Mouse (Mus musculus): ENCODE results near the gene Hcfc1. TPM values are rescaled to one million over a fixed set of nuclear protein-coding genes. Genes with fewer than 3 reads are reported as not detected.

Gene Hcfc1
- polyA plus RNA-seq, 1 experiment from 2014 or later = 54.0 TPM

GRCm38 (mm10) chrX:73930402-73931062, 35.6 kb downstream of the Hcfc1 start, which contains the start of gene Renbp:
Gene Renbp (minus strand): TSS chrX:73930850.
- no peak; the same call in 1 of the 2 replicates for ATAC-seq (replicated peaks)
- Histone ChIP-seq H3K27ac (no peak within 1 kb of the TSS), H3K36me3 (replicated peaks) (no peaks in the 10 kb centered on the region), H3K4me3 (no peak within 1 kb of the TSS), H3K9ac (no peak within 1 kb of the TSS), H3K4me2 (no peak within 1 kb of the TSS), H3K4me1 (no peaks in the 10 kb centered on the region), H3K9me3 (no peaks in the 10 kb centered on the region), H3K27me3 (replicated peaks) (no peaks in the 10 kb centered on the region)
- 40% methylated on average over 17 of the region's 17 CpGs for WGBS

GRCm38 (mm10) chrX:73922550-73922882, 43.6 kb downstream of the Hcfc1 start:
- Histone ChIP-seq H3K4me3 (peak overlapping the region; percentile 60), H3K9me3 (no peaks in the 10 kb centered on the region), H3K27me3 (replicated peaks) (no peaks in the 10 kb centered on the region), H3K27ac (peak overlapping the region; percentile 83), H3K4me2 (peak overlapping the region; percentile 75), H3K9ac (peak overlapping the region; percentile 63; the same call in 1 of the 2 replicates), H3K4me1 (peaks cover 8% of the 10 kb centered on the region), H3K36me3 (replicated peaks) (no peaks in the 10 kb centered on the region)
- ATAC-seq (replicated peaks) = 0 out of 2 replicates have a peak, but pooled peaks have one; percentile 24
- 72% methylated on average over 8 of the region's 8 CpGs for WGBS

GRCm38 (mm10) chrX:73921823-73922549, 44.2 kb downstream of the Hcfc1 start, which contains the start of the genes Arhgap4 and Naa10:
Gene Arhgap4 (minus strand): TSS chrX:73921870.
Gene Naa10 (minus strand): TSS chrX:73921944.
- peak within 1 kb of the TSS; percentile 83 for H3K27ac ChIP-seq
- peak within 1 kb of the TSS; percentile 75 for H3K4me2 ChIP-seq
- no peaks in the 10 kb centered on the region for H3K36me3 ChIP-seq (replicated peaks)
- peaks cover 8% of the 10 kb centered on the region for H3K4me1 ChIP-seq
- 25% methylated on average over 43 of the region's 43 CpGs for WGBS
- no peaks in the 10 kb centered on the region for H3K9me3 ChIP-seq
- peak within 1 kb of the TSS; percentile 60 for H3K4me3 ChIP-seq
- peak within 1 kb of the TSS; percentile 63 for H3K9ac ChIP-seq
- ATAC-seq (replicated peaks) = peak; percentile 99
- no peaks in the 10 kb centered on the region for H3K27me3 ChIP-seq (replicated peaks)

- H3K27me3 ChIP-seq (replicated peaks) = no peaks in the 10 kb centered on the region
- H3K9me3 ChIP-seq = no peaks in the 10 kb centered on the region
- H3K4me1 ChIP-seq = peaks cover 8% of the 10 kb centered on the region
- H3K27ac ChIP-seq = peak overlapping the region; percentile 83
- peak overlapping the region; percentile 63 for H3K9ac ChIP-seq
- WGBS = 18% methylated on average over 34 of the region's 34 CpGs
- H3K4me3 ChIP-seq = peak overlapping the region; percentile 60
- peak overlapping the region; percentile 75 for H3K4me2 ChIP-seq
- no peaks in the 10 kb centered on the region for H3K36me3 ChIP-seq (replicated peaks)
- peak; percentile 38; the same call in 1 of the 2 replicates for ATAC-seq (replicated peaks)
Observed at GRCm38 (mm10) chrX:73921285-73921822, 44.8 kb downstream of the Hcfc1 start.

GRCm38 (mm10) chrX:73918631-73919030, 47.5 kb downstream of the Hcfc1 start:
- no peaks in the 10 kb centered on the region for H3K27me3 ChIP-seq (replicated peaks)
- WGBS = 85% methylated on average over 5 of the region's 5 CpGs
- peaks cover 8% of the 10 kb centered on the region for H3K4me1 ChIP-seq
- no peaks in the 10 kb centered on the region for H3K9me3 ChIP-seq
- H3K27ac ChIP-seq = no peak overlapping the region
- H3K4me2 ChIP-seq = no peak overlapping the region
- H3K36me3 ChIP-seq (replicated peaks) = no peaks in the 10 kb centered on the region
- no peak for ATAC-seq (replicated peaks)
- H3K4me3 ChIP-seq = no peak overlapping the region
- H3K9ac ChIP-seq = no peak overlapping the region

DNA sequence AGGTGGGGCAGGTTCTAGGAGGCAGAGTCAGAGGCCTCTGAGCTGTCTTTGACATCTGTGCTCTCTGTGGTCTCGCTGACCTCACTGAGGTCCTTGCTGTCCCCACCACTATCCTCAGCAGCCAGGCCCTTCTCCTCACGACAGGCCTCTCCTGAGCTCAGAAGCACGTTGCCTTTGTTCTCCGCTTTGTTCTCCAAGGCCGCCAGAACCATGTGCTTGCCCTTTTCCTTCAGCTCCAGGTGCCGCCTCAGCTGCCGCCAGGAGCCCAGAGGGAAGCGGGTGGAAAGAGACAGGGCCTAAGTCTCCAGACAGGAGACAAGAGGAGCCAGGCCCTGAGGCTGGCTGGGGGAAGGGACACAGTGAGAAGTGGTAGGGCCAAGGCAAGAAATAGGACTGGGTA, 49.2 kb downstream of the Hcfc1 start:
- H3K4me1 ChIP-seq = peaks cover 8% of the 10 kb centered on the region
- WGBS = 74% methylated on average over 8 of the region's 8 CpGs
- H3K36me3 ChIP-seq (replicated peaks) = no peaks in the 10 kb centered on the region
- no peak overlapping the region for H3K27ac ChIP-seq
- H3K9ac ChIP-seq = no peak overlapping the region
- H3K4me2 ChIP-seq = no peak overlapping the region
- H3K27me3 ChIP-seq (replicated peaks) = no peaks in the 10 kb centered on the region
- no peak overlapping the region for H3K4me3 ChIP-seq
- no peak for ATAC-seq (replicated peaks)
- no peaks in the 10 kb centered on the region for H3K9me3 ChIP-seq

DNA sequence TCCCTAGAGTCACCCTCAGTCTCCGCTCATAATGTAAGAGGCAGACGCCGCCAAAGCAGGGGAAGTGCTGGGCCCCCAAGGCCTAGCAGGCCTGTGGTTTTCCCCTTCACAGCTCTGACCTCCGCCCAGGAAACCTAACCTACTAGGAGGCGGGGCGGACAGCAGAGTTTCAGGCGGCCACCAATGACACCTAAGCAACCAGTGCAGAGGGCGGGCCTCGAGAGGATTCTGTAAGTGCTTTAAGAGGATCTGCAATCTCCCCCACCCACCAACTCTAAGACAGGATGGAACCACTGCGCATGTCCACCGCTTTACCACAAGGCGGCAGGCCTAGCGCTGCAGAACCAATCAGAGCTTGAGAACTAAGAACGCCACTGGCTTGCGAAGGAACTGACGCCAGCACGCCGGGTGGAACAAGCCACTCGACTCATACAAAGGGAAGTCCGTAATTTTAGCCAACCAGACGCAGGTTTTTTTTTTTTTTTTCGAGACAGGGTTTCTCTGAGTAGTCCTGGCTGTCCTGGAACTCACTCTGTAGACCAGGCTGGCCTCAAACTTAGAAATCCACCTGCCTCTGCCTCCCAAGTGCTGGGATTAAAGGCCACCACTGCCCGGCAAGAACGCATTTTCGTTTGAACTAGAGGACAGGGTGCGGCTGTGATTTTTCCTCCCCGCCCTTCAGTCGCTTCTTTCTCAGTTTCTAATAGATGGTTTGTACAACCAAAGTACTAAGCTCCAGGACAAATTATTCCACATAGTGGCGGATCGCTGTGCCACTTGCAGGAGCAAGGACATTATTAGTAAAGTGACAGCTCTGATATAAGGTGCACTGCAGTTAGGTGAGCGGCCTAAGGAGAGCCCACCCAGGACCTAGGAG, 51.1 kb downstream of the Hcfc1 start:
- WGBS = 28% methylated on average over 31 of the region's 31 CpGs
- Histone ChIP-seq H3K9ac (peak overlapping the region; percentile 38; the same call in 1 of the 2 replicates), H3K4me3 (peak overlapping the region; percentile 25), H3K9me3 (no peaks in the 10 kb centered on the region), H3K27ac (peak overlapping the region; percentile 79), H3K4me1 (peaks cover 2% of the 10 kb centered on the region; the same call in 1 of the 2 replicates), H3K4me2 (peak overlapping the region; percentile 45), H3K36me3 (replicated peaks) (no peaks in the 10 kb centered on the region), H3K27me3 (replicated peaks) (no peaks in the 10 kb centered on the region)
- peak; percentile 98 for ATAC-seq (replicated peaks)

DNA sequence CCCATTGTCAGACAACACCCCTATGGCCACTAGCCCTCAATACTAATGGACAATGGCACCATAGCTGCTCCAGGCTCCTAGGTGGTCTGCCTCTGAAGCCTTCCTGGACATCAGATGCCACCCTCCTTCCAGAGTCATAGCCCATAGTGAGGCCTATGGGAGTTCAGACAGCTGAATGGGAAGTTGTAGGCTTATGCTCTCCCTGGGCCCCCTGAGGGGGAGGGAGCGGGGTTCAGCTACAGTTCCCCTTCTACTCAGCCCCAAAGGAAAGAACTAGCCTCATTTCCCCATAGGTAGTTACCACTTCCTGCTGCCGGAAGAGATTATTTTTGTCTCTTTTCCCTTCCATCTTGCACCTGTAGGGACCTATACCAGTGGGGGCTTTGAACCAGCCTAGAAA, 54.6 kb downstream of the Hcfc1 start:
- H3K27me3 ChIP-seq (replicated peaks) = no peaks in the 10 kb centered on the region
- no peak overlapping the region for H3K4me2 ChIP-seq
- H3K36me3 ChIP-seq (replicated peaks) = no peaks in the 10 kb centered on the region
- ATAC-seq (replicated peaks) = no peak
- H3K9ac ChIP-seq = no peak overlapping the region
- H3K4me3 ChIP-seq = no peak overlapping the region
- peaks cover 2% of the 10 kb centered on the region; the same call in 1 of the 2 replicates for H3K4me1 ChIP-seq
- H3K9me3 ChIP-seq = no peaks in the 10 kb centered on the region
- no peak overlapping the region for H3K27ac ChIP-seq
- 77% methylated on average over 2 of the region's 2 CpGs for WGBS

GRCm38 (mm10) chrX:73911156-73911555, 55.0 kb downstream of the Hcfc1 start:
- Histone ChIP-seq H3K4me3 (no peak overlapping the region), H3K4me2 (0 out of 2 replicates have a peak overlapping the region, but pooled peaks have one; percentile 26), H3K36me3 (replicated peaks) (no peaks in the 10 kb centered on the region), H3K9me3 (no peaks in the 10 kb centered on the region), H3K9ac (no peak overlapping the region), H3K27me3 (replicated peaks) (no peaks in the 10 kb centered on the region), H3K4me1 (peaks cover 2% of the 10 kb centered on the region; the same call in 1 of the 2 replicates), H3K27ac (no peak overlapping the region)
- ATAC-seq (replicated peaks) = no peak
- 31% methylated on average over 26 of the region's 26 CpGs for WGBS

- Histone ChIP-seq H3K9me3 (no peaks in the 10 kb centered on the region), H3K4me1 (peaks cover 2% of the 10 kb centered on the region; the same call in 1 of the 2 replicates), H3K4me2 (no peak overlapping the region), H3K9ac (no peak overlapping the region), H3K27me3 (replicated peaks) (no peaks in the 10 kb centered on the region), H3K27ac (no peak overlapping the region), H3K4me3 (no peak overlapping the region), H3K36me3 (replicated peaks) (no peaks in the 10 kb centered on the region)
- ATAC-seq (replicated peaks) = no peak
Observed at GRCm38 (mm10) chrX:73910451-73910850, 55.7 kb downstream of the Hcfc1 start.

DNA sequence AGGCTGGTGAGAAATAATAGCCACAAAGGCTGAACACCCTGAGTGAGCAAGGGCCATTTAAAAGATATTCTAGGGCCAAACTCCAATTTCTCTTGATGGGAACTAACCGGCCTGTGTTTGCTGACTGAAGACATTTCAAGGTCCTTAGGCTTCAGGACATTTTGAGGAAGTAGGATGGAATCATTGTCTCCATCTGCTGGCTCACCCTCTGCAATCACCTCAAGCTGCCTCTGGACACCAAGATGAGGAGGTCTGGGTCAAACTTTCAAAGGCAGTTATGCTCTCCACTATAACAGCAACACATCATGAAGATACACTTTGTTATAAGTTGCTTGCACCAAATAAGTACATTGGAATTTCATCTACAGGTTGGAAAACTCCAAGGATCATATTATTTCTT, 56.1 kb downstream of the Hcfc1 start:
- Histone ChIP-seq H3K9ac (no peak overlapping the region), H3K36me3 (replicated peaks) (no peaks in the 10 kb centered on the region), H3K4me2 (no peak overlapping the region), H3K4me1 (peaks cover 2% of the 10 kb centered on the region; the same call in 1 of the 2 replicates), H3K4me3 (no peak overlapping the region), H3K27ac (no peak overlapping the region), H3K9me3 (no peaks in the 10 kb centered on the region), H3K27me3 (replicated peaks) (no peaks in the 10 kb centered on the region)
- ATAC-seq (replicated peaks) = no peak
- 91% methylated on average over 1 of the region's 1 CpGs for WGBS
